Mouse (Mus musculus): Measurements from ENCODE around the gene Cmtm4. TPM values are rescaled to one million over a fixed set of nuclear protein-coding genes. Genes with fewer than 3 reads are reported as not detected.

The Cmtm4 gene
- polyA plus RNA-seq, 1 experiment: 7.8 TPM

DNA sequence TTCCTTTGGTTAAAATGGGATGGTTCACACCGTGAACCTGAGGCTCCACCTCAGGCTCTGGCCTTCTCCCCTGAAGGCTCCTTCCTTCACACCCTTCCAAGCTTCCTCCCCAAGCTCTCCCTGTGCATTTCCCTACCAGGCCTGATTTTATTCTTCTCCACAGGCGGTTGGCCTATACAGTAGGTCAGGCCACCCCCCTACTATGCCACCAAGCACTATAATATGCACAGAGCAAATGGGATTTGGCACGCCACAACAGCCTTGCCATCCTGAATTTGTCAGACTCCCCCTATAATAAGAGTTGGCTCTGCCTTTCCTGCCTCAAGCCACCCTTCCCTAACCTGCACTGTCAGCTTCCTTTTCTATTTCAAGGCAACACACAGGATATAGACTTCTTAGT lies 37.0 kb downstream of the Cmtm4 start:
- no peak for DNase-seq
- H3K27ac ChIP-seq (ENCODE audit: control insufficient read depth, insufficient read depth, low read length): no peak overlapping the region
- no peaks in the 10 kb centered on the region for H3K27me3 ChIP-seq (ENCODE audit: control insufficient read depth, insufficient read depth, low read length)
- no peak overlapping the region for H3K4me3 ChIP-seq (ENCODE audit: control insufficient read depth, insufficient read depth, low read length)
- no peaks in the 10 kb centered on the region for H3K4me1 ChIP-seq (replicated peaks; ENCODE audit: control insufficient read depth, insufficient read depth, low read length)
- 92% methylated on average over 3 of the region's 3 CpGs for WGBS
- no peak for TF ChIP-seq CTCF (IDR thresholded peaks at IDR 0.05; ENCODE audit: borderline replicate concordance, control insufficient read depth, extremely low read depth, insufficient read depth, low read length, poor library complexity)
- no peaks in the 10 kb centered on the region for H3K36me3 ChIP-seq (ENCODE audit: control insufficient read depth, insufficient read depth, low read length)

DNA sequence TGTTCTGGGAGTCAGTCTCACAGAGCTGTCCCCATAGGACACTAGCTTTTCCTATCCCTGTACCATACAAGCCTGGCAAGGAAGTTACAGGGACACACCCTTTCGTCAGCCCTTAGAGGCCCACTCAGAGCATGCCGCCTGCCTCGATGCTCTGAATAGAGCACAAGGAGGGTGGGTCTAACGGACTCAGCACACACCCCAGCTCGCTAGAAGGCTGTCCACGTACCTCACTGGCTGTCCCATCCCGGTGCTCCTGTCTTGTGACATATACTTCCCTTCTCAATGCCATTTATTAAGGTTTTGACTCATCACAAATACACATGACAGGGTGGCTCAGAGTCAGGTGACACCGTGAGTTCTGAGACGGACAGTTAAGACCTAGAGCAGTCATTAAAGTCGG lies 41.1 kb downstream of the Cmtm4 start:
- Histone ChIP-seq H3K27me3 (ENCODE audit: control insufficient read depth, insufficient read depth, low read length) (no peaks in the 10 kb centered on the region), H3K36me3 (ENCODE audit: control insufficient read depth, insufficient read depth, low read length) (no peaks in the 10 kb centered on the region), H3K27ac (ENCODE audit: control insufficient read depth, insufficient read depth, low read length) (no peak overlapping the region), H3K4me1 (replicated peaks; ENCODE audit: control insufficient read depth, insufficient read depth, low read length) (no peaks in the 10 kb centered on the region), H3K4me3 (ENCODE audit: control insufficient read depth, insufficient read depth, low read length) (no peak overlapping the region)
- 95% methylated on average over 10 of the region's 10 CpGs for WGBS
- TF ChIP-seq CTCF (IDR thresholded peaks at IDR 0.05; ENCODE audit: borderline replicate concordance, control insufficient read depth, extremely low read depth, insufficient read depth, low read length, poor library complexity): no peak
- no peak for TF ChIP-seq POLR2A (IDR thresholded peaks at IDR 0.05; ENCODE audit: control insufficient read depth, extremely low read depth, insufficient read depth, low read length, poor library complexity)
- DNase-seq: no peak

- DNase-seq: no peak
- Histone ChIP-seq H3K27ac (ENCODE audit: control insufficient read depth, insufficient read depth, low read length) (no peak overlapping the region), H3K4me3 (ENCODE audit: control insufficient read depth, insufficient read depth, low read length) (no peak overlapping the region), H3K36me3 (ENCODE audit: control insufficient read depth, insufficient read depth, low read length) (no peaks in the 10 kb centered on the region), H3K4me1 (replicated peaks; ENCODE audit: control insufficient read depth, insufficient read depth, low read length) (no peaks in the 10 kb centered on the region), H3K27me3 (ENCODE audit: control insufficient read depth, insufficient read depth, low read length) (no peaks in the 10 kb centered on the region)
- TF ChIP-seq POLR2A (IDR thresholded peaks at IDR 0.05; ENCODE audit: control insufficient read depth, extremely low read depth, insufficient read depth, low read length, poor library complexity) (no peak), CTCF (IDR thresholded peaks at IDR 0.05; ENCODE audit: borderline replicate concordance, control insufficient read depth, extremely low read depth, insufficient read depth, low read length, poor library complexity) (no peak)
- 60% methylated on average over 5 of the region's 5 CpGs for WGBS
Measured at GRCm38 (mm10) chr8:104353186-104353585, 42.4 kb downstream of the Cmtm4 start.

DNA sequence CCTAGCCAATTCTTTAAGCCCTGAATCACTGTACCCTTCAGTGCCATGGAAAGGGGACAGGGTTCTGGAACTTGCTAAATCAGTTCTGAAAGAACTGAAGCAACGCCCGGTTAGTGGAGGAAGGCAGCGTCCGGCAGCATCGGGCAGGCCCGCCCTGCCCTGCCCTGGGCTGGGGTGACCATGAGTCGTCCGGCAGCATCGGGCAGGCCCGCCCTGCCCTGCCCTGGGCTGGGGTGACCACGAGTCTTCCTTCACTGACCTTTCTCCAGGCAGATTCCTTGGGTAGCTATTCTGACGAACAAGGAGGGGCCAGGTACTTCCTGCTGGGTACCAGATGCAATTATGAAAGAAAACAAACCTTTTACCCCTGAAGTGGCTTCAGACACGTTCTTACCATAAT lies 45.6 kb downstream of the Cmtm4 start:
- H3K27ac ChIP-seq (ENCODE audit: control insufficient read depth, insufficient read depth, low read length): no peak overlapping the region
- no peak for DNase-seq
- TF ChIP-seq POLR2A (IDR thresholded peaks at IDR 0.05; ENCODE audit: control insufficient read depth, extremely low read depth, insufficient read depth, low read length, poor library complexity): no peak
- TF ChIP-seq CTCF (IDR thresholded peaks at IDR 0.05; ENCODE audit: borderline replicate concordance, control insufficient read depth, extremely low read depth, insufficient read depth, low read length, poor library complexity): no peak
- no peaks in the 10 kb centered on the region for H3K36me3 ChIP-seq (ENCODE audit: control insufficient read depth, insufficient read depth, low read length)
- WGBS: 83% methylated on average over 13 of the region's 13 CpGs
- no peak overlapping the region for H3K4me3 ChIP-seq (ENCODE audit: control insufficient read depth, insufficient read depth, low read length)
- H3K27me3 ChIP-seq (ENCODE audit: control insufficient read depth, insufficient read depth, low read length): no peaks in the 10 kb centered on the region
- no peaks in the 10 kb centered on the region for H3K4me1 ChIP-seq (replicated peaks; ENCODE audit: control insufficient read depth, insufficient read depth, low read length)

- Histone ChIP-seq H3K36me3 (ENCODE audit: control insufficient read depth, insufficient read depth, low read length) (no peaks in the 10 kb centered on the region), H3K27me3 (ENCODE audit: control insufficient read depth, insufficient read depth, low read length) (no peaks in the 10 kb centered on the region), H3K4me1 (replicated peaks; ENCODE audit: control insufficient read depth, insufficient read depth, low read length) (no peaks in the 10 kb centered on the region), H3K27ac (ENCODE audit: control insufficient read depth, insufficient read depth, low read length) (no peak overlapping the region), H3K4me3 (ENCODE audit: control insufficient read depth, insufficient read depth, low read length) (no peak overlapping the region)
- WGBS: 90% methylated on average over 5 of the region's 5 CpGs
- no peak for DNase-seq
- TF ChIP-seq POLR2A (IDR thresholded peaks at IDR 0.05; ENCODE audit: control insufficient read depth, extremely low read depth, insufficient read depth, low read length, poor library complexity): no peak
- no peak for TF ChIP-seq CTCF (IDR thresholded peaks at IDR 0.05; ENCODE audit: borderline replicate concordance, control insufficient read depth, extremely low read depth, insufficient read depth, low read length, poor library complexity)
Measured at GRCm38 (mm10) chr8:104348971-104349370, 46.6 kb downstream of the Cmtm4 start.

- H3K27ac ChIP-seq (ENCODE audit: control insufficient read depth, insufficient read depth, low read length): no peak overlapping the region
Measured at GRCm38 (mm10) chr8:104346706-104347105, 48.9 kb downstream of the Cmtm4 start.

GRCm38 (mm10) chr8:104344622-104345021 lies 51.0 kb downstream of the Cmtm4 start:
- DNase-seq: no peak
- 94% methylated on average over 5 of the region's 5 CpGs for WGBS
- no peaks in the 10 kb centered on the region for H3K27me3 ChIP-seq (ENCODE audit: control insufficient read depth, insufficient read depth, low read length)
- no peak for TF ChIP-seq CTCF (IDR thresholded peaks at IDR 0.05; ENCODE audit: borderline replicate concordance, control insufficient read depth, extremely low read depth, insufficient read depth, low read length, poor library complexity)
- no peak for TF ChIP-seq POLR2A (IDR thresholded peaks at IDR 0.05; ENCODE audit: control insufficient read depth, extremely low read depth, insufficient read depth, low read length, poor library complexity)
- H3K36me3 ChIP-seq (ENCODE audit: control insufficient read depth, insufficient read depth, low read length): no peaks in the 10 kb centered on the region
- peaks cover 13% of the 10 kb centered on the region for H3K4me1 ChIP-seq (replicated peaks; ENCODE audit: control insufficient read depth, insufficient read depth, low read length)
- no peak overlapping the region for H3K4me3 ChIP-seq (ENCODE audit: control insufficient read depth, insufficient read depth, low read length)
- H3K27ac ChIP-seq (ENCODE audit: control insufficient read depth, insufficient read depth, low read length): no peak overlapping the region

More at GRCm38 (mm10) chr8:104346706-104347105, 48.9 kb downstream of the Cmtm4 start:
- 0 out of 2 replicates have a peak, but pooled peaks cover under 1% of the 10 kb centered on the region for H3K4me1 ChIP-seq (replicated peaks; ENCODE audit: control insufficient read depth, insufficient read depth, low read length)
- WGBS: 86% methylated on average over 12 of the region's 12 CpGs
- no peak for DNase-seq
- H3K36me3 ChIP-seq (ENCODE audit: control insufficient read depth, insufficient read depth, low read length): no peaks in the 10 kb centered on the region
- no peak overlapping the region for H3K4me3 ChIP-seq (ENCODE audit: control insufficient read depth, insufficient read depth, low read length)
- TF ChIP-seq CTCF (IDR thresholded peaks at IDR 0.05; ENCODE audit: borderline replicate concordance, control insufficient read depth, extremely low read depth, insufficient read depth, low read length, poor library complexity) (no peak), POLR2A (IDR thresholded peaks at IDR 0.05; ENCODE audit: control insufficient read depth, extremely low read depth, insufficient read depth, low read length, poor library complexity) (no peak)
- no peaks in the 10 kb centered on the region for H3K27me3 ChIP-seq (ENCODE audit: control insufficient read depth, insufficient read depth, low read length)

Data from thymus, adult 2 months (tissue).